In the genomic region with DNA sequence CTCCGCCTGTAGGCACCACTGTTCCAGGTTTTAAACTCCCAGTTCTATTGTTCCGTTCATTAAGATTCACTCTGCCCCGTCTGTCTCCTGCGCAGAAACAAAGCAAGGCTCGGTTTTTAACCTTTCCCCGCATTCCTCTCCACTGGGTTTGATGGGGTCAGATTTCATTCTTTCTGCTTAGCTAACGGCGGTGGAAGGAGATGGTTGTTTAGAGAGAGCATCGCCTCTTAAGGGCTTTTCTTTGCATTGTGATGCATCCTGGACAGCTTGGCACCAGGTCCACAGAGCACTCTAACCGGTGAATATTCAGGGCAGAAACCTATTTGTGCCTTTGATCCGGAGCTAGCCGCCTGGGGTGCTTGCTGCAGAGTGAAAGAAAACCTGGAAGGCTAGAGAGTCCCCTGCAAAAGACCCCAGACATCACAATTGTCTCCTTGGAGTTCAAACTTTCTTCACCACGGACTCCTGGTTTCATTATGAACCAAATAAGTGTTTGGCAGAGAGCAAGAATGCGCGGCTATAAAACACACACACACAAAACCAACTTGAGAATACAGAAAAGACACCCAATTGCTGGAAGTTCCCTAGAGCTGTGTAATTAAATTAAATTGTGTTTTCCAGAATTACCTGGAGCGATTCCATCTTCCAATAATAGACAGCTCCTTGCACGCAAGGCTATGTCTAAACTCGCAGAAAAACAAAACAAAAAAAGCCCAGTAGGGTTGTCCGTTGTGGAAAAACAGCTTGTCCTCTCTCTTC, we compare ENCODE assay signal across 10 mouse cellular contexts. TPM values are rescaled to one million over a fixed set of nuclear protein-coding genes. Genes with fewer than 3 reads are reported as not detected.
DNase-seq lines count a peak whose midpoint lies in the region; ATAC-seq lines count a peak whose summit lies in the region.
"Had no signal": no experiment of that assay in that cellular context is flagged by ENCODE, and none has a peak within 500 bp of the region (broad histone marks: within the 10 kb centered on the region; RNA-seq: fewer than 3 reads in every experiment).

No protein-coding gene starts in this region.

- no peak overlapping the region for H3K4me3 ChIP-seq in heart, embryonic 14.5 days (ENCODE audit: control insufficient read depth in 1 of 2, insufficient read depth in 1 of 2, low read depth in 1 of 2, low read length in 2 of 2)
- H3K4me3 ChIP-seq in hindbrain, embryonic 14.5 days (replicated peaks; ENCODE audit: low read length) = no peak overlapping the region

- 21% methylated on average over 19 of the region's 19 CpGs for WGBS in heart, embryonic 14.5 days
- WGBS in hindbrain, embryonic 14.5 days = 3% methylated on average over 19 of the region's 19 CpGs

- no peaks in the 10 kb centered on the region for H3K9me3 ChIP-seq in heart, embryonic 14.5 days (ENCODE audit: control insufficient read depth, low read length)
- H3K9me3 ChIP-seq in hindbrain, embryonic 14.5 days (ENCODE audit: control insufficient read depth, low read length) = no peaks in the 10 kb centered on the region

- no peak overlapping the region for H3K9ac ChIP-seq in heart, embryonic 14.5 days (ENCODE audit: low read length)
- H3K9ac ChIP-seq in hindbrain, embryonic 14.5 days = peak overlapping the region; percentile 34

- H3K36me3 ChIP-seq in heart, embryonic 14.5 days (ENCODE audit: control insufficient read depth, insufficient read depth, low read length) = no peaks in the 10 kb centered on the region
- H3K36me3 ChIP-seq in hindbrain, embryonic 14.5 days (replicated peaks; ENCODE audit: control insufficient read depth, insufficient read depth) = no peaks in the 10 kb centered on the region

- DNase-seq in heart, postnatal 4 days = no peak
- DNase-seq in embryo, embryonic 11.5 days (ENCODE audit: low read depth, low spot score) = peak; percentile 32
- peak; percentile 56 for DNase-seq in hindbrain, embryonic 14.5 days (ENCODE audit: low spot score)
- DNase-seq in neural tube, embryonic 10.5 days (ENCODE audit: extremely low spot score, low spot score) = peak; percentile 53
- DNase-seq in layer of hippocampus, adult 8-10 months (ENCODE audit: low spot score in 2 of 2) = no peak
- no peak for DNase-seq in thymus, postnatal 0 days (ENCODE audit: low spot score)
- DNase-seq: right cerebral cortex, postnatal 14 days had no signal

- H3K27ac ChIP-seq in heart, embryonic 14.5 days (replicated peaks in 1 of 2; ENCODE audit: control insufficient read depth in 1 of 2, insufficient read depth in 1 of 2, low read depth in 2 of 2, low read length in 2 of 2) = no peak overlapping the region
- peak overlapping the region; percentile 66 for H3K27ac ChIP-seq in hindbrain, embryonic 14.5 days

- no peak for ATAC-seq in heart, embryonic 14.5 days (ENCODE audit: insufficient number of reproducible peaks, insufficient read depth, low FRiP score, low read depth)
- ATAC-seq in hindbrain, embryonic 14.5 days (ENCODE audit: low FRiP score) = peak; percentile 77
- ATAC-seq in megakaryocyte-erythroid progenitor cell, adult 5-6 weeks (replicated peaks; ENCODE audit: low FRiP score, low TSS enrichment, poor library complexity, severe bottlenecking) = no peak
- ATAC-seq: CD4-positive, CD25-positive, alpha-beta regulatory T cell, adult 4 months had no signal

- H3K27me3 ChIP-seq in heart, embryonic 14.5 days (ENCODE audit: control insufficient read depth, insufficient read depth, low read length) = no peaks in the 10 kb centered on the region
- no peaks in the 10 kb centered on the region for H3K27me3 ChIP-seq in hindbrain, embryonic 14.5 days (ENCODE audit: control insufficient read depth, insufficient read depth, low read length)

- peaks cover 3 to 10% of the 10 kb centered on the region in 2 experiments; a peak in 2 of 4 replicates for H3K4me1 ChIP-seq in heart, embryonic 14.5 days (ENCODE audit: control insufficient read depth in 2 of 2, insufficient read depth in 2 of 2, low read length in 2 of 2)
- peaks cover 33% of the 10 kb centered on the region for H3K4me1 ChIP-seq in hindbrain, embryonic 14.5 days (replicated peaks; ENCODE audit: control insufficient read depth, insufficient read depth, low read length)

- peak overlapping the region; percentile 42 for H3K4me2 ChIP-seq in heart, embryonic 14.5 days (ENCODE audit: low read length)
- peak overlapping the region; percentile 36 for H3K4me2 ChIP-seq in hindbrain, embryonic 14.5 days (replicated peaks)

RNA-seq across cellular contexts. Expression of gene Dok5, which starts 40.7 kb away (rescaled TPM):
- polyA plus RNA-seq in heart, embryonic 14.5 days (2014; fragmentation: Nextera tagmentation; extraction: Ambion mirVana) = 4.4 and 5.6 TPM in 2 replicates
- total RNA-seq in heart, postnatal 4 days (2021) = under 1 TPM; 0.52 to 0.60 TPM
- 59.1 and 60.3 TPM in 2 replicates for polyA plus RNA-seq in hindbrain, embryonic 14.5 days (2014; fragmentation: Nextera tagmentation; extraction: Ambion mirVana)
- total RNA-seq in layer of hippocampus, adult 8-10 months (2022) = 10 to 100 TPM; 17.5 to 20.3 (median 17.8) TPM
- total RNA-seq in megakaryocyte-erythroid progenitor cell, adult 5-6 weeks (2014; fragmentation: Nextera tagmentation) = not detected in 2 replicates
- total RNA-seq in megakaryocyte-erythroid progenitor cell, adult 5-6 weeks (2017) = not detected in 2 replicates
- 1.6 and 2.6 TPM in 2 replicates for polyA plus RNA-seq in thymus, postnatal 0 days (2015; fragmentation: Nextera tagmentation; extraction: Ambion mirVana)
- polyA plus RNA-seq: CD4-positive, CD25-positive, alpha-beta regulatory T cell, adult 4 months had no signal

Comparison
In these comparisons a context has a peak if more than half of its experiments do, and no peak if none do; other contexts are left out.
1. DNase-seq: peak in embryo, embryonic 11.5 days (single experiment), hindbrain, embryonic 14.5 days (single experiment) and neural tube, embryonic 10.5 days (single experiment); none in heart, postnatal 4 days (single experiment), layer of hippocampus, adult 8-10 months (0 of 2) and thymus, postnatal 0 days (single experiment).
2. RNA of gene Dok5, which starts 40.7 kb away (total RNA-seq): 17.5 to 20.3 TPM in layer of hippocampus, adult 8-10 months; 0.52 to 0.60 TPM in heart, postnatal 4 days and not detected in megakaryocyte-erythroid progenitor cell, adult 5-6 weeks; every median in the first group is over 10 times any median in the second.